Mouse (Mus musculus): Measurements from ENCODE around the gene Fbxo42. TPM values are rescaled to one million over a fixed set of nuclear protein-coding genes. Genes with fewer than 3 reads are reported as not detected.

The Fbxo42 gene
- 31.2 and 32.0 TPM in 2 replicates for polyA plus RNA-seq (2016; fragmentation: Nextera tagmentation; extraction: Ambion mirVana)

- Histone ChIP-seq H3K9ac (replicated peaks) (peak within 1 kb of the TSS; percentile 95), H3K27me3 (no peaks in the 10 kb centered on the region), H3K4me1 (replicated peaks) (peaks cover 24% of the 10 kb centered on the region), H3K4me3 (replicated peaks) (peak within 1 kb of the TSS; percentile 99), H3K4me2 (peak within 1 kb of the TSS; percentile 85), H3K36me3 (no peaks in the 10 kb centered on the region), H3K27ac (peak within 1 kb of the TSS; percentile 84), H3K9me3 (no peaks in the 10 kb centered on the region)
- peak; percentile 60 for ATAC-seq (ENCODE audit: insufficient number of reproducible peaks, insufficient read depth, low FRiP score, low TSS enrichment, low read depth)
- 8% methylated on average over 58 of the region's 58 CpGs for WGBS
These were observed at the start of gene Fbxo42 for GRCm38 (mm10) chr4:141147112-141148008. Gene Fbxo42, plus strand, starts transcription at chr4:141147913.

DNA sequence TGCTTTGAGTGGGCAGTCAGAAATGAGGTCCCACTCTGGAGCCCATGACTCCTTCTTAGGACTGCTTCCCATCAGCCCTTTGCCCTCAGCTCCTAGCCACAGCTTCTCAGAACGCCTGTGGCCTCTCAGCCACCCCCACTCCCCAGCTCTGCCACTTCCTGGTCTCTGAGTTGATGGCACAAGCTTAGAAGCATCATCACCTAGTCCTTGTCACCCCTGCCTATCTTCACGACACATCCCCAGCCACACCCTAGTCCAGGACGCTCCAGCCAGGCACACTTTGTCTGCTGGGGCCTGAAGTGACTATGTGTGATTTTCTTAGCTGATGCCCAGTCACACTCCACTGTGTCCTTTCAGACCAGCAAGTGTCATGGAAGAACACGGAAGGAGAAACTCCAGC, 48.8 kb upstream of the Fbxo42 start:
- no peak for ATAC-seq (ENCODE audit: insufficient number of reproducible peaks, insufficient read depth, low FRiP score, low TSS enrichment, low read depth)
- 70% methylated on average over 4 of the region's 4 CpGs for WGBS

DNA sequence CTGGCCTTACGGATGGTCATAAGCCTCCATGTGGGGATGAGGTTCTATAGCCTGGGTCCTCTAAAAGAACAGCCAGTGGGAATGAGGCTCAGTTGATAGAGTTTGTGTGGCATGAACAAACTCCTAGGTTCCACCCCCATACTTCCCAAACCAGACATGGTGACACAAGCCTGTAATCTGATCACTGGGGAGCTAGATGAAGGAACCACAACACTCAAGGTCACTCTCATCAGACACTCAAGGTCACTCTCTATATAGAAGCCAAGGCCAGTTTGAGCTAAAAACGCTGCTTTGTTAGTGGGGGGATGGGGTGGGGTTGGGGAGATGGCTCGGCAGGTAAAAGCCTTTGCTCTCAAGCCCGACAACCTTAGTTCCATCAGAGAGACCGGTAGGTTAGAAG, 47.8 kb upstream of the Fbxo42 start:
- no peak overlapping the region for H3K27ac ChIP-seq
- H3K36me3 ChIP-seq, result no peaks in the 10 kb centered on the region
- H3K4me2 ChIP-seq, result no peak overlapping the region
- no peak overlapping the region for H3K4me3 ChIP-seq (replicated peaks)
- 77% methylated on average over 5 of the region's 5 CpGs for whole genome bisulfite sequencing
- H3K4me1 ChIP-seq (replicated peaks), result peaks cover 4% of the 10 kb centered on the region; the same call in 1 of the 2 replicates
- no peaks in the 10 kb centered on the region; the same call in 1 of the 2 replicates for H3K27me3 ChIP-seq
- ATAC-seq (ENCODE audit: insufficient number of reproducible peaks, insufficient read depth, low FRiP score, low TSS enrichment, low read depth), result no peak
- H3K9ac ChIP-seq (replicated peaks), result no peak overlapping the region
- no peaks in the 10 kb centered on the region for H3K9me3 ChIP-seq

More for the DNA sequence above, 48.8 kb upstream of the Fbxo42 start:
- H3K27me3 ChIP-seq, result no peaks in the 10 kb centered on the region; the same call in 1 of the 2 replicates
- no peaks in the 10 kb centered on the region for H3K9me3 ChIP-seq
- no peaks in the 10 kb centered on the region for H3K36me3 ChIP-seq
- no peak overlapping the region for H3K9ac ChIP-seq (replicated peaks)
- no peak overlapping the region for H3K4me2 ChIP-seq
- H3K4me3 ChIP-seq (replicated peaks), result no peak overlapping the region
- no peak overlapping the region for H3K27ac ChIP-seq
- peaks cover 4% of the 10 kb centered on the region; the same call in 1 of the 2 replicates for H3K4me1 ChIP-seq (replicated peaks)

DNA sequence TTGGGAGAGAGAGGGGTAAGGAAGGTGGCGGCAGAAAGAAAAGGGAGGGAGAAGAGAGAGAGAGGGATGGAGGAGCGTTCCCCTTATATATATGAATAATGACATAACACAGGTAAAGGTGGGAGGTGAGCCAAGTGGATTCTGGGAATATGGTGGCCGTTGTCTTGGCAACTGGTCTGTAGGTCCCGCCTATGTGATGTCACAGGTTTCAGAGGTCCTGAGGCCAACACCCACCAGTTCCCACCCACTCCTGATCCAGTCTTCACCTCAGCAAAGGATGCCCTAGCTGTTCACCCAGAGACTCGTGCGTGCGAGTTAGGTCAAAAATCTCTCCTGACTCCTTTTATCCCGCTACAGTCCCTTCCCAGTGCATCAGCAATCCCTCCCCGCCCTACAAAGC, 46.4 kb upstream of the Fbxo42 start:
- Histone ChIP-seq H3K4me3 (replicated peaks) (no peak overlapping the region), H3K4me2 (no peak overlapping the region), H3K27me3 (no peaks in the 10 kb centered on the region; the same call in 1 of the 2 replicates), H3K27ac (no peak overlapping the region), H3K4me1 (replicated peaks) (peaks cover 4% of the 10 kb centered on the region; the same call in 1 of the 2 replicates), H3K9ac (replicated peaks) (no peak overlapping the region), H3K9me3 (no peaks in the 10 kb centered on the region), H3K36me3 (no peaks in the 10 kb centered on the region)
- no peak for ATAC-seq (ENCODE audit: insufficient number of reproducible peaks, insufficient read depth, low FRiP score, low TSS enrichment, low read depth)
- 91% methylated on average over 9 of the region's 9 CpGs for WGBS

DNA sequence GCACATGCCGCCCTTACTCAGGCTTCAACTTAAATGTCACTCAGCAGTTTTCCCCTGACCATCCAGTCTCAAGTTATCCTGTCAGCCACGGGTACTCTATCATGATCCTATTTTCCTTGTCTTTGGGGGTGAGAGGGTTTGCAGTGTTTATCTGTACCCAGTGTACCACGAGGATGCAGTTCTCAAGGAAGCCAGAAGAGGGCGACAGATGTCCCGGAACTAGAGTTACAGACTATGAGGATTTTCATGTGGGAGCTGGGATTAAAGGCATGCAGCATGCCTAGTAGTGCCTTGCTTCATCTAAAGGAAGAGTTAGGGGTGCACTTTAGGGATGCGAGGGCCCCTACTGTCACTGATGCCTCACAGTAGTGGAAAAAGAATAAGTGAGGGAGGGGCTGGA, 45.9 kb upstream of the Fbxo42 start:
- ATAC-seq (ENCODE audit: insufficient number of reproducible peaks, insufficient read depth, low FRiP score, low TSS enrichment, low read depth), result no peak
- H3K27me3 ChIP-seq, result no peaks in the 10 kb centered on the region; the same call in 1 of the 2 replicates
- H3K27ac ChIP-seq, result no peak overlapping the region
- no peak overlapping the region for H3K9ac ChIP-seq (replicated peaks)
- no peak overlapping the region for H3K4me2 ChIP-seq
- H3K9me3 ChIP-seq, result no peaks in the 10 kb centered on the region
- H3K36me3 ChIP-seq, result no peaks in the 10 kb centered on the region
- peaks cover 1% of the 10 kb centered on the region; the same call in 1 of the 2 replicates for H3K4me1 ChIP-seq (replicated peaks)
- no peak overlapping the region for H3K4me3 ChIP-seq (replicated peaks)
- 62% methylated on average over 6 of the region's 6 CpGs for WGBS

DNA sequence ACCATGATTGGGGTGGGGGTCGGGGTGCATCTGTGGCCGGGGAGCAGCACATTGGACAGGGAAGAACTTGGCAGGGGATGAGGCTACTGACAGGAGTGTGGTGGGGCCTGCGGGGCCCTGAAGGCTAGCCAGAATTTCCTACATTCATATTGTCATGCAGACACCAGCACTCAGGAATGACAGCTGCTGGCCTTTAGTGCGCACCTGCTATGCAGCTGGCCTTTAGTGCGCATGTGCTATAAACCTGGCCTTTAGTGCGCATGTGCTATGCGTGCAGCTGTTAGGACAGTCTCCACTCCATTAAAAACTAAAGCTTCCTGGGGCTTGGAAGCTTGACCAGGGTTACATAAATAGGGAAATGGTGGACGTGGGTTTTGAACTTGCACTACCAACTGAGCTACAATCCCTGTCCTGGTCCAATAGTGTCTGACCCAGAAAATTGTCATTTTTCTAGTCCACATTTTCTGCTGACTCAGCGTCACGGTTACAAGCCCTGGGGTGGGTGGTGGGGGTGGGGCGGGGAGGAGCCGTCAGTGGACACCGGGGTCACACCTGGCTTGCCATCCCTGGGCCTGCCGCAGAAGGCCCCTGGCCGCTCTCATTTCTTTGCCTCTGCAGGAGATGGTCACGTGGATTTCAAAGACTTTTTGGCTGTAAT, 41.1 kb upstream of the Fbxo42 start:
- Histone ChIP-seq H3K4me2 (no peak overlapping the region), H3K4me3 (replicated peaks) (no peak overlapping the region), H3K36me3 (peaks cover 16% of the 10 kb centered on the region), H3K27ac (0 out of 2 replicates have a peak overlapping the region, but pooled peaks have one; percentile 20), H3K4me1 (replicated peaks) (0 out of 2 replicates have a peak, but pooled peaks cover 3% of the 10 kb centered on the region), H3K9ac (replicated peaks) (no peak overlapping the region), H3K27me3 (no peaks in the 10 kb centered on the region; the same call in 1 of the 2 replicates), H3K9me3 (peaks cover 10% of the 10 kb centered on the region; the same call in 1 of the 2 replicates)
- no peak; the same call in 1 of the 2 replicates for ATAC-seq (ENCODE audit: insufficient number of reproducible peaks, insufficient read depth, low FRiP score, low TSS enrichment, low read depth)
- 76% methylated on average over 16 of the region's 16 CpGs for WGBS

- WGBS, result 53% methylated on average over 10 of the region's 10 CpGs
- Histone ChIP-seq H3K4me2 (no peak overlapping the region), H3K27me3 (no peaks in the 10 kb centered on the region), H3K36me3 (peaks cover 32% of the 10 kb centered on the region), H3K9me3 (peaks cover 10% of the 10 kb centered on the region; the same call in 1 of the 2 replicates), H3K4me1 (replicated peaks) (0 out of 2 replicates have a peak, but pooled peaks cover 3% of the 10 kb centered on the region), H3K27ac (peak overlapping the region; percentile 41; the same call in 1 of the 2 replicates), H3K4me3 (replicated peaks) (no peak overlapping the region), H3K9ac (replicated peaks) (no peak overlapping the region)
- no peak for ATAC-seq (ENCODE audit: insufficient number of reproducible peaks, insufficient read depth, low FRiP score, low TSS enrichment, low read depth)
These were observed 39.4 kb upstream of the Fbxo42 start for GRCm38 (mm10) chr4:141108196-141108732.

DNA sequence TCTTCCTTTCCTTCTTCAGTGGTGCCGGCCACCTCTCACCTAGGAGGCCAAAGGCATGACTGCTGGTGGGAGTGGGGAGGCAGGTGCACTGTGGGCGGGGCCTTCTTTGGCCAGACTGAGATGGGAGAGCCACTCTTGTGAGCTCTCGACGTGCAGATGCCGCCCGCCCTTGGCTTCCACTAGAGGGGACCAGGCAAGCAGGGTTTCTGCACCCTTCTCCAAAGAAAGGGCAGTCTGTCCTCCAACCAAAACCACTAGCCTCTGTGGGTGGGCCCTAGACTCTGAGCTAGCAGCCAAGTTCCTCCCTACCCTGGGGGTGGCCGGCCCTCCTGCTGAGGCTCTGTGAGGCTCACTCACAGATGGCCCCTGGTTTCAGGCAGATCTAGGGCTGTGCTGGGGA, 33.9 kb upstream of the Fbxo42 start:
- Histone ChIP-seq H3K9me3 (peaks cover 10% of the 10 kb centered on the region; the same call in 1 of the 2 replicates), H3K9ac (replicated peaks) (no peak overlapping the region), H3K4me3 (replicated peaks) (no peak overlapping the region), H3K4me2 (no peak overlapping the region), H3K27ac (no peak overlapping the region), H3K4me1 (replicated peaks) (peaks cover 3% of the 10 kb centered on the region; the same call in 1 of the 2 replicates), H3K27me3 (no peaks in the 10 kb centered on the region), H3K36me3 (peaks cover 85% of the 10 kb centered on the region)
- WGBS, result 78% methylated on average over 7 of the region's 7 CpGs
- ATAC-seq (ENCODE audit: insufficient number of reproducible peaks, insufficient read depth, low FRiP score, low TSS enrichment, low read depth), result no peak

DNA sequence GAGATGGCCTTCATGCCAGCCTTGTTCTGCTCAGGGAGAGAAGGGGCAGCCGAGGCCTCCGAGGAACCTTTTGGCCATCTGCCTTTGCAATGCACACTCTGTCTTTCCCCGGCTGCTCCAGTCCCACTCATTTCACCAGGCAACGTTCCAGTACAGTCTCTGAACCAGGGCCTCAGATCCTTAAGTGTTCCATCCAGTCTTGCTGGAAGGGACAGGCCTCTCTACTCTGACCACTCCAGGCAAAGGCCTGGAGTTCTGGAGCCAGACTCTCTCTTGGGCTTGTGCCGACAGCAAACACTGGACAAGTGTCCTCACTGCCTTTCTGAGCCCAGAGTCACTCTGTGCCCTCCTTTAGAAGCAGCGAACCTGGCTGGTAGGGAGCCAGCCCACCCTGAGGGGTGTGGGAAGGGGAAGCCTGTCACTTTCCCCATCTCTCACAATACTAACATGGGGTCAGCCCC, 33.2 kb upstream of the Fbxo42 start:
- no peak for ATAC-seq (ENCODE audit: insufficient number of reproducible peaks, insufficient read depth, low FRiP score, low TSS enrichment, low read depth)
- WGBS, result 91% methylated on average over 6 of the region's 6 CpGs
- H3K27me3 ChIP-seq, result no peaks in the 10 kb centered on the region
- no peak overlapping the region for H3K4me3 ChIP-seq (replicated peaks)
- peaks cover 92% of the 10 kb centered on the region for H3K36me3 ChIP-seq
- no peak overlapping the region for H3K27ac ChIP-seq
- H3K9me3 ChIP-seq, result peaks cover 10% of the 10 kb centered on the region; the same call in 1 of the 2 replicates
- peaks cover 3% of the 10 kb centered on the region; the same call in 1 of the 2 replicates for H3K4me1 ChIP-seq (replicated peaks)
- H3K4me2 ChIP-seq, result no peak overlapping the region
- no peak overlapping the region for H3K9ac ChIP-seq (replicated peaks)

GRCm38 (mm10) chr4:141115398-141115797, 32.3 kb upstream of the Fbxo42 start:
- Histone ChIP-seq H3K27me3 (no peaks in the 10 kb centered on the region), H3K4me3 (replicated peaks) (no peak overlapping the region), H3K4me2 (no peak overlapping the region), H3K9me3 (peaks cover 7% of the 10 kb centered on the region; the same call in 1 of the 2 replicates), H3K27ac (no peak overlapping the region), H3K36me3 (peaks cover 89% of the 10 kb centered on the region), H3K4me1 (replicated peaks) (peaks cover 3% of the 10 kb centered on the region; the same call in 1 of the 2 replicates), H3K9ac (replicated peaks) (no peak overlapping the region)
- WGBS, result 83% methylated on average over 8 of the region's 8 CpGs
- ATAC-seq (ENCODE audit: insufficient number of reproducible peaks, insufficient read depth, low FRiP score, low TSS enrichment, low read depth), result no peak

All from limb, embryonic 12.5 days (tissue).